In genomic region chr15:52999776-53000175, GRCm38 (mm10) we compare ENCODE assay signal across 25 mouse cellular contexts.
A peak's percentile ranks its signal among the peaks of the same experiment; 100 is the strongest.
DNase-seq lines count a peak whose midpoint lies in the region; TF ChIP-seq lines count a peak whose summit lies in the region.
"Had no signal": no experiment of that assay in that cellular context is flagged by ENCODE, and none has a peak within 500 bp of the region (broad histone marks: within the 10 kb centered on the region; RNA-seq: fewer than 3 reads in every experiment).

No protein-coding gene starts in this region.

- peak; percentile 10 for DNase-seq in layer of hippocampus, adult 9-11 months
- DNase-seq in layer of hippocampus, adult 9-10 months (ENCODE audit: low spot score) = no peak
- peak; percentile 51 for DNase-seq in right cerebral cortex, adult 18-20 months
- DNase-seq in right cerebral cortex, postnatal 25 days = no peak
- no peak for DNase-seq in kidney, adult 9 months
- DNase-seq in cerebellum, adult 2 months = no peak
- DNase-seq: adrenal gland, adult 2 months; adrenal gland, postnatal 14 days; cerebellum, adult 18-20 months; cerebellum, adult 9-11 months; cerebellum, postnatal 25 days; embryo, embryonic 11 days; forebrain, postnatal 0 days; gastrocnemius, postnatal 25 days; heart, adult 18-20 months; heart, postnatal 10 days; heart, postnatal 36 days had no signal

- 18% methylated on average over 2 of the region's 2 CpGs for WGBS in cerebellum, adult 2 months

- H3K27me3 ChIP-seq in cerebellum, adult 2 months (ENCODE audit: control insufficient read depth, insufficient read depth, low read length) = no peaks in the 10 kb centered on the region
- H3K27me3 ChIP-seq: embryonic facial prominence, embryonic 13.5 days; heart, embryonic 12.5 days; heart, embryonic 15.5 days; hindbrain, embryonic 13.5 days; intestine, embryonic 15.5 days had no signal

- peaks cover 5% of the 10 kb centered on the region for H3K4me1 ChIP-seq in cortical plate, adult 2 months (ENCODE audit: control insufficient read depth, insufficient read depth, low read length)
- no peaks in the 10 kb centered on the region for H3K4me1 ChIP-seq in cerebellum, adult 2 months (ENCODE audit: control insufficient read depth, insufficient read depth, low read length)
- H3K4me1 ChIP-seq: embryonic facial prominence, embryonic 10.5 days; embryonic facial prominence, embryonic 13.5 days; heart, embryonic 12.5 days; heart, embryonic 15.5 days; hindbrain, embryonic 10.5 days; hindbrain, embryonic 13.5 days; intestine, embryonic 15.5 days had no signal

- no peak for TF ChIP-seq POLR2A in cortical plate, adult 2 months (IDR thresholded peaks at IDR 0.05; ENCODE audit: extremely low read depth, insufficient read depth, low read length)
- TF ChIP-seq POLR2A in cerebellum, adult 2 months (IDR thresholded peaks at IDR 0.05; ENCODE audit: borderline replicate concordance, insufficient read depth, low read length) = no peak

- H3K27ac ChIP-seq in cortical plate, adult 2 months (ENCODE audit: insufficient read depth, low read length) = peak overlapping the region; percentile 93; the same call in 1 of the 2 replicates
- H3K27ac ChIP-seq in cerebellum, adult 2 months (ENCODE audit: insufficient read depth, low read length) = no peak overlapping the region
- H3K27ac ChIP-seq: embryonic facial prominence, embryonic 10.5 days; embryonic facial prominence, embryonic 13.5 days; heart, embryonic 15.5 days; hindbrain, embryonic 10.5 days; hindbrain, embryonic 13.5 days; intestine, embryonic 15.5 days had no signal

- no peak overlapping the region for H3K4me3 ChIP-seq in cortical plate, adult 2 months (ENCODE audit: insufficient read depth, low read length)
- no peak overlapping the region for H3K4me3 ChIP-seq in cerebellum, adult 2 months (replicated peaks; ENCODE audit: insufficient read depth, low read depth, low read length)
- H3K4me3 ChIP-seq: embryonic facial prominence, embryonic 10.5 days; embryonic facial prominence, embryonic 13.5 days; heart, embryonic 12.5 days; heart, embryonic 15.5 days; hindbrain, embryonic 10.5 days; hindbrain, embryonic 13.5 days; intestine, embryonic 15.5 days had no signal

- TF ChIP-seq CTCF in cortical plate, adult 2 months (IDR thresholded peaks at IDR 0.05; ENCODE audit: extremely low read depth, insufficient read depth, low read length) = no peak
- no peak for TF ChIP-seq CTCF in cerebellum, adult 2 months (IDR thresholded peaks at IDR 0.05; ENCODE audit: borderline replicate concordance, insufficient read depth, low read depth, low read length)

Comparison
In these comparisons a context has a peak if more than half of its experiments do, and no peak if none do; other contexts are left out.
1. DNase-seq: peak in layer of hippocampus, adult 9-11 months (single experiment) and right cerebral cortex, adult 18-20 months (single experiment); none in layer of hippocampus, adult 9-10 months (single experiment), right cerebral cortex, postnatal 25 days (single experiment), kidney, adult 9 months (single experiment) and cerebellum, adult 2 months (0 of 2).